Mouse (Mus musculus) thymus, adult 2 months (tissue): ENCODE data around the gene Dpyd.

Experiments
- CTCF ChIP-seq: fragments of 200-500 bp; IDR thresholded peaks from 2 replicates; pipeline ENCODE4 v1.5.1; 2012; ENCODE audit warnings: mild to moderate bottlenecking, control low read depth, low read length, moderate library complexity, borderline replicate concordance; ENCODE audit not compliant: control insufficient read depth, poor library complexity, insufficient read depth; ENCODE audit errors: extremely low read depth
- POLR2A ChIP-seq: fragments of 200-500 bp; IDR thresholded peaks from 2 replicates; pipeline ENCODE4 v1.6.1; 2012; ENCODE audit warnings: mild to moderate bottlenecking, low read length, control low read depth, moderate library complexity; ENCODE audit not compliant: control insufficient read depth, poor library complexity, insufficient read depth; ENCODE audit errors: extremely low read depth

DNA sequence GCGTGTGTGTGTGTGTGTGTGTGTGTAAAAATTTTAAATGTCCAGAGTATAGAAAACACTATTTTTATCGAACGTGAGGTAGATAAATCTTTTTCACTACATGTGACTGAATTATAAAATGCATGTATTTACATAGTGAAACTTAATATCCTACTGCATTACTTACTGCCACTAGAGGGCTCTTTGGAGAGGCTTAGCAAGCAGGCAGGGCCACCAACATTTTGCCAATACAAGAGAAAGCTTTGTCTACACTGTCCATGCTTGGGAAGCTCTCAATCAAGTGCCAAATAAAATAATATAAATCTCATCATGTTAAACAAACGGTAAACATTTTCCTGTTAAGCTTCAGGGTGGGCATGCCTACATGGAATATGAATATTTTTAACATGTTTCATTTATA is 429.9 kb downstream of the Dpyd start:
- TF ChIP-seq CTCF (no peak), POLR2A (no peak)
